Mouse (Mus musculus) hematopoietic stem cell, adult 5-6 weeks (primary cell): ENCODE measurements around the gene Pard3b. TPM values are rescaled to one million over a fixed set of nuclear protein-coding genes. Genes with fewer than 3 reads are reported as not detected.

Experiments used
- ATAC-seq, 2 experiments: fragments of 125-278 bp in 1 of 2; replicated peaks in 1 of 2; 2 replicates each; pipeline ENCODE4 v1.8.0; 2016 to 2017; ENCODE audit warnings: inconsistent platforms in 2 of 2, mild to moderate bottlenecking in 2 of 2, moderate number of reproducible peaks in 2 of 2, low read depth in 1 of 2, moderate TSS enrichment in 1 of 2; ENCODE audit not compliant: low FRiP score in 2 of 2, poor library complexity in 2 of 2, severe bottlenecking in 2 of 2, insufficient read depth in 1 of 2, low TSS enrichment in 1 of 2
- total RNA-seq: library from RNA; stranded (forward); fragments of 172-1452, 232-1000 nt; gene quantifications from 2 replicates; pipeline ENCODE4 v1.2.3, GENCODE M21; 2017

Gene Pard3b
- total RNA-seq, 1 experiment from 2014 or later, result 15.8 TPM

- no peak for ATAC-seq
Observed at GRCm38 (mm10) chr1:62522761-62523160, 884.1 kb downstream of the Pard3b start.

GRCm38 (mm10) chr1:62527788-62528187, 889.2 kb downstream of the Pard3b start:
- no peak for ATAC-seq

DNA sequence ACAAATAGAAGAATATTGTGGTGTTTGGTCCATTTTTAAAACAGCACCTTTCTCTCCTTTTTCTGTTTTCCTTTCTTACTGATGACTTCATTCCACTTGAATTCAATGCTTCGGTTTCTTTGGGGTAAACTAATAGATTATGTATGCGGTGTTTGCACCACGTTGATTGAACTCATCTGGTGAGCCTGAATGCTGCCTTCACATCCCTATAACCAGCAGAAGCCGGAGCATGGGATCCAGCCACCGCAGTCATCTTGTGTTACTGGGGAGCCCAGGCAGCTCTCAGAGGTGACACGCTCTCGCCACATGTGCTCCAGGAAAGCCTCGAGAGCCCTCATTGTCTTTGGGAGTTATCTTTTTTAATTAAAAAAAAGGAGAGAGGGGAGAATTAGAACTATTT, 891.3 kb downstream of the Pard3b start:
- ATAC-seq, result no peak

DNA sequence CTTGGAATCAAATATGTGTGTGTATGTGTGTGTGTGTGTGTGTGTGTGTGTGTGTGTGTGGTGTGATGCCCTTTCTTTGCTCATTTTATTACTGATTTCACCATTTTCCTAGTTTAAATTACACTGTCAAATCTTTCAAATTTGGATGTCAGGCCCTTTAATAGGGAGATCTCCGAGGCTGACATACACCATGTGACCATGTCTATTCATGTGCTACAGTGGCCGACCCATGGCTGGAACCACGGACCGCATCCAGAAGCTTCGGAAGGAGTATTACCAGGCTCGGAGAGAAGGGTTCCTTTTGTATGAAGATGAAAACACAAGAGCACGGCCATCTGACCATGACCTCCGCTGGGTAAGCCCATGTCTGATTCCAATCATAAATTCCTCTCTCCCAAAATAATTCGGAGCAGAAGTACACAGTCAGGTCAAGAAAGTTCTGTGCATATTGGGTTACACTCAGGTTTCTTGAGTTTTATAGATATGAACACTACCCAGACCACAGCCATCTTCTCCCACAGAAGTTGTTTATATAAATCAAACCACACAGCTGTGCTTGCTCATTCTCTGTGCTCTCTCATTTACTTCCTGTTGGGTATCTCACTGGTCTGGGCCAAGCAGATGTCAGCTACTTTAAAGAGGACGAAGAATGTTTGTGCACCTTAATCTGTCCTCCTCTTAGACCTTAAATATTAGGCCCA, 894.0 kb downstream of the Pard3b start:
- no peak for ATAC-seq

DNA sequence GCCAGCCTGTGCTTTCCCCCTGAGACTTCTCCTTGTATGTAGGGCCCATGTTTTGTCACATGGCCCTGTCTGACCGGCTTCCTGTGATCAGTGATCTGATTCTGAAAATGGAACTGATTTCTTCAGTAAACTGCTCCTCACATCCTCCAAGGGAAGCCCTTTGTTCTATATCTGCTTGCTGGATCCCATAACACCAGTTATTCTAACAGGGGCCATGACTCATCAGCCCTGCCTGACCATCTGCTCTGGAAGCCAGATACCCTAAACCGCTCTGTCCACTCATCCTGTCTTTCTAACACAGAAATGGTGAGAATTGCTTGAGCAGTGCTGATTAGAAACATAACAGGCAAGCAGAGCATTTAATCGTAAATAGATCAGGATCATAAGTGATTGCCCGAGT, 910.3 kb downstream of the Pard3b start:
- ATAC-seq, result no peak

DNA sequence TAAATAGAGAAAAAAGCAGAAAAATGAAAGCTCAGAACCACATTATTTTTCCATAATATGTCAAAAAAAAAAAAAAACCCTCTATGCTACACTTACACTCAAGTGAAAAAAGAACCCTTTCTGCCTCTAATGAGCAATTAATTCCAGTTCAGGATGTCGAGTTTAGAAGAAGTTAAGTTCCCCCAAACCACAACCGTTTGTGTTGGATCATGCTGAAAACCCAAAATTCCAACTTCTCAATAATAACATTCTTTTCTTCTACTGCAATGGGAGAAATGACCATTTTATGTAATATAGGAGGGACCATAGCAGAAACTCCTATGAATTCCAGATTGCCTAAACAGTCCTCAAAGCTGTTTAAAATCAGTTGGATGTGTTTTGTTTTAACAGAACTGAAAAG, 911.9 kb downstream of the Pard3b start:
- ATAC-seq, result no peak

GRCm38 (mm10) chr1:62551516-62551915, 912.9 kb downstream of the Pard3b start:
- ATAC-seq, result no peak

DNA sequence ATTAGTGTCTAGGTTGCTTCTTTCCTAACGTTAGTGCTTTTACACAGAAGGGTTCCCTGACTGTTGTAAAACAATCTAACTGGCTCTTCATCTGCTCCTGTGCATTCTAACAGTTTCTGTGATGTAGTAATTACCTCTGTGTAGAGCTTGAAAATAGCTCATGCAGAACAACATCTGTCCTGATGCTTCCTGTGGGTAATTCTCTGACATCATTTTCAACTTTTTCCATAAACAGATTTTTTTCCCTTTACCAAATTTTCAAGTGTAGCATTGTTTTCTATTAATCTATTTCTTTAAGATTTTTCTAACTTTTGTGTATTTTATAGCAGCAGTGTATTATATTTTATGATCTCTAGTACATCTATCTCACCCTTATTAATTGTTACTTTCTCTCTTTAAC, 917.2 kb downstream of the Pard3b start:
- no peak for ATAC-seq

- no peak for ATAC-seq
Observed at GRCm38 (mm10) chr1:62562987-62563386, 924.4 kb downstream of the Pard3b start.

GRCm38 (mm10) chr1:62564245-62565119, 925.9 kb downstream of the Pard3b start:
- ATAC-seq, result no peak

DNA sequence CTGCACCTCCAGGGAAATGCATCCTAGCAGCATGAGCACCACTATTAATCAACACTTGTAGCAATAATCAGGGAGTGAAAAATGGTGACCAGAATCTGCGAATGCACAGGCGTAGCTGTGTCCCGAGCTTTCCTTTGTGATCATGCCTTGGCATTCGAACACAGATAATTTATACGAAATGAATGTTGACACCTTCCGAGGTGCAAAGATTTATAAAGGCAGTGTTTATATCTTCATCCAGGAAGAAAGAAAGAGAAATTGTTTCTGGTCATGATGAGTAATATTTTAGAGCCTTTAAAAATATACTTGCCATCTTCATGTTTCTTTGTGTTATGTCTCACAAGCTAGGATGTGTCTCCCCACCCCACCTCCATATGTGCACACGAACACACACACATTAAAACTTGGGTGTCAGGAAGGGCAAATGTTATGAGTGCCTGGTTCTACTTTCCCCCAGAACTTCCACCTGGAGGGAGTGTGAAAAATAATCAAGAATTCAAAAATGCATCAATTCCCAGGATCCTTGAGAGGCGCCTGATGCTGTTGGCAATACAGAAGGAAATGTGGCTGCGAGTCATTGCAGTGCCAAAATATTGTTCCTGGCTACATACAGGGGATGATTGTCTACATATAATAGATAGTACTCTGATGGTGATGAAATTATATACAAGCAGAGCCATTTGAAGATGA, 926.6 kb downstream of the Pard3b start:
- ATAC-seq, result no peak

GRCm38 (mm10) chr1:62566596-62566995, 928.0 kb downstream of the Pard3b start:
- no peak for ATAC-seq

DNA sequence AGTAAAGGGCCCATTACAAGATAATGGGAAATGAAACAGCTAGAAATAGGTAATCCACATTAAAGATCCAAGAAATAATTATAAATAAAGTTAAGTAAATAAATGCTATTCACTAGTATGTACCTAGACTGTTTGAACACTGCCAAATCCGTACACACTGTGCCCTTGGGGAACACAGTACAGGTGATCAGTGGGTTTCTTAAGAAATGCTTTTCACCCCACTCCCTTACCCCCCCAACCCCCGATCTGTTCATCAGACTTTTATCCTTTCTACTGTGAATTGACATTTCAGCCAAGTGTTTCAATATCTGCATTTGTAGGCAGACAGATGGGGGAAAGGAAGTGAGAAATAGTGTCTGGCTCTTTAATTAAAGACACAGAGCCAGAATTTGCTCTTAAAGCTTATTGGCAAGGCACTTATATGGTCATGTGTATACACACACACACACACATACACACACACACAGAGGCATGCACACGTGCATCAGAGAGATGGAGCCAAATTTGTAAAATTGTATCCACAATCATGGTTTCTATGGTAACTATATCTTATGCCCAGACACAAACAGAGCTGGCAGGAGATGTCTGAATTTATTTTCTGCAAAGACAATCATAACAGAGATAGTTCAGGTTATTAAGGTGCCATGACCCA, 938.4 kb downstream of the Pard3b start:
- no peak for ATAC-seq

DNA sequence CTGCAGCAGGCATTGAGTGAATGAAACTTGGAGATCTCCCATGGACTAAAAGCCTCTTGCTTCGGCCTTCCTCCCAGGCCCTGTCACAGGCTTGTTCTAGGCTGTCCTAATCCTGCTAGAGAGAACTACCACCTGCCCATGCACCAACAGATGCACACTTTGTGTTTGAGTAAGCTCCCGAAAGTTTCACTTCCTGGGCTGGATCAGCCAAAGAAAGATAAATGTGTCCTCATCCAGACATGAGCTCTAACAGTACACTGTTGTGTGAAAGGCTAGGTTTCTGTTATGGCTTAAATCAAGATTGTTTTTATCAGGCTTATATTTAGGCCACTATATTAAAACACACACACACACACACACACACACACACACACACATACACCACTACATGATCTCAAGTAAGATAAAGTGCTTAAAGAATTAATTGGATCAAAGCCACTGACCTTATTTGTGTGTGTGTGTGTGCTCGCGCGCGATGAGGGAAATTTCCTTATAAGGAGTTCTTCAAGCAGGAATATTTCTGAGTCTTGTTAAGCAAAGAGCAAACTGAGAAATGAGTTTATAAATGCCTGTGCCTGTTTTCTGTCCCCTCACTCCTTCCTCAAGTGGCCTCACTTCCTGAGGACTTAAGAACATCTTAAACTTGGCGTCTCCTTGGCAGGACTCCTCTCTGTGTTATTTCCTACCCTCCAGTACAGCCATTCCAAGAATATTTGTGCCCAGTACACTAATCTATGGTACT, 940.6 kb downstream of the Pard3b start:
- ATAC-seq, result no peak

DNA sequence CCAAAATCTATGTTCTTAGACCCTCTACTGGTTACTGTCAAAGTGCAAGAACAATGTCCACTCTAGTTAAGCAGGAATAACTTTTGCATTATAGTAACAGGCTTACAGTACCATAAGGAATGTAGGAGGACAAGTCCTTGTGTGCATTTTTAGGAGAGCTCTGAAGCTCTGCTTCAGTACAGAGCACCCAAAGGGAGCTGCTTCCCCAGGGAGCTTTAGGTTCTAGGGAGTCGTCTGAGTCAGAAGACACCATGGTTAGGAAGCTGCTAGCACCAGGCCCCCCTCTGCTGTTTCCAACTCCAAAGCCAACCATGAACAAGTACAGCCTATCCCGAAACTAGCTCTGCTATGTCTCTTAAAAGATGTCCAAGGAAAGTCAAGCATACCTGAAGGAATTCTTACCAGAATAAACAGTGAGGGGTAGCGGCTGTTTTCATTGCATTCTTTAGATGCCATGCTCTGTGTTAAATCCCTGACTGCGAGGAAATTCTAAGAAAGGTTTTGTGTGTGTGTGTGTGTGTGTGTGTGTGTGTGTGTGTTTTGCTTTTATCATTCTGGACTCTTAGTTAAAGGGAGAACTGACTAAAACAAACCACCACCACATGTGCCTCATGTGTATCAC, 941.8 kb downstream of the Pard3b start:
- no peak for ATAC-seq

DNA sequence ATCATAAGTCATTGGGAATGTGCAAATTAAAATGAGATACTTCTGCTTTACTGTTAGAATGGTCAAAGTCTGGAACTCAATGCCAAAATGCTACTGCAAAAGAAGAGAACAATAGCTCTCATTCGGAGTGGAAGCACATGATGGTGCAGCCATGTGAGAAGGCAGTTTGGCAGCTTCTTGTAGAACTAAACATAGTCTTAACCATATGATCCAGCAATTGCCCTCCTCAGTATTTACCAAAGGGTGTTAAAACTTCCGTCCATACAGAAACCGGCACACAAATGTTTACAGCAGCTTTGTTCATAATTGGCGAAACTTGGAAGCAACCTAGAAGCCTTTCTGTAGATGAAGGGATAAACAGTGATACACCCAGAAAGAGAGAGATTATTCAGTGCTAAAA, 943.9 kb downstream of the Pard3b start:
- no peak for ATAC-seq

DNA sequence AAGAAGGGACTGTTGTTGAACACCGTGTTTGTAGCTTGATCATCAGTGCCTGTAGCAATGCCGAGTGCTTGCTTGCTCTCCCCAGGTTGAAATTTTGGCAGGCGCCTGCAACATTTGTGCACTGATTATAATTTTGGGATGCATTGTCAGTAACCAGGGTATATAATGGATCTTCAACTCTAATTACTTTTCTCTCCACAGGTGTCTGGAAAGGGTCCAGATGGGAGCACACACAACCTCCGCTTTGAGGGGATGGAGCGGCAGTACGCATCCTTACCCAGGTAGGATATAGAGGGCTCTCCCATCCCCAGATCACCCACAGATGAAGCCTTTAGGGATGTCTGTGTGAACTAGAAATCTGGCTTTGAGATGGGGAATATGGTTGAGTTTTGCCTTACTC, 948.9 kb downstream of the Pard3b start:
- no peak for ATAC-seq
